In the genomic region with DNA sequence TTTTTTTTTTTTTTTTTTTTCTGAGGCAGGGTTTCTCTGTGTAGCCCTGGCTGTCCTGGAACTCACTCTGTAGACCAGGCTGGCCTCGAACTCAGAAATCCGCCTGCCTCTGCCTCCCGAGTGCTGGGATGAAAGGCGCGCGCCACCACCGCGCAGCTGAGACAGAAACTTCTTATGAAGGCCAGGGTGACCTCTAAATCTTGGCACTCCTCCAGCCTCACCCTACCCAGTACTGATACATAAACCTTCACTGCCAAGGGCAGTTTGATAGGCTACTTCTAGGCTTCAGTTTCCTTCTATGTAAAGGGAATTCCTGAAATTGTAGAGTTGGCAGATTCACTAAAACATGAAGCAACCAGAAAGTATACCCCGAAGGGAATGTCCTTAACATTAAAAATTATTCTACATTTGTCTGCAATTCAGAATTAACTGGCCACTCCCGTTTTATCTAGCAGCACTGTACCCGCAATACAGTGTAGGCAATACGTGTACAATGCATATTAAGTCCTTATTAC, we compare ENCODE assay signal across 8 mouse cellular contexts. TPM values are rescaled to one million over a fixed set of nuclear protein-coding genes. Genes with fewer than 3 reads are reported as not detected.
DNase-seq lines count a peak whose midpoint lies in the region; ATAC-seq and TF ChIP-seq lines count a peak whose summit lies in the region.

No protein-coding gene starts in this region.

- dilution Hi-C loops in CH12.LX (cut with MboI; ENCODE audit: extremely low pct_ligation_motif_present, extremely low pct_unique_long_range_greater_than_20kb, low sequenced_read_pairs) = no loop called here

- peak overlapping the region; percentile 97 for H3K27ac ChIP-seq in gastrocnemius, adult 2 months
- no peak overlapping the region for H3K27ac ChIP-seq in CH12.LX (ENCODE audit: insufficient read depth, low read depth)
- 0 out of 2 replicates have a peak overlapping the region, but pooled peaks have one; percentile 92 for H3K27ac ChIP-seq in embryonic facial prominence, embryonic 15.5 days (replicated peaks)
- H3K27ac ChIP-seq in midbrain, postnatal 0 days (ENCODE audit: low read depth, low read length) = no peak overlapping the region

- peaks cover 2% of the 10 kb centered on the region for H3K9me3 ChIP-seq in CH12.LX (replicated peaks; ENCODE audit: low read length)
- H3K9me3 ChIP-seq in embryonic facial prominence, embryonic 15.5 days (replicated peaks) = no peaks in the 10 kb centered on the region
- no peaks in the 10 kb centered on the region for H3K9me3 ChIP-seq in midbrain, postnatal 0 days (ENCODE audit: low read length)

- no peak for TF ChIP-seq CTCF in gastrocnemius, adult 2 months (IDR thresholded peaks at IDR 0.05)
- no peak for TF ChIP-seq CTCF in CH12.LX (conservative IDR thresholded peaks at IDR 0.05 in 1 of 2, IDR thresholded peaks at IDR 0.05 in 1 of 2; ENCODE audit: low read depth in 2 of 2, low read length in 2 of 2)
- TF ChIP-seq CTCF in midbrain, postnatal 0 days (IDR thresholded peaks at IDR 0.05) = no peak

- no peaks in the 10 kb centered on the region for H3K36me3 ChIP-seq in CH12.LX (replicated peaks in 1 of 2; ENCODE audit: control insufficient read depth in 1 of 2, insufficient read depth in 1 of 2, low read length in 1 of 2)
- H3K36me3 ChIP-seq in embryonic facial prominence, embryonic 15.5 days = no peaks in the 10 kb centered on the region
- H3K36me3 ChIP-seq in midbrain, postnatal 0 days (ENCODE audit: insufficient read depth, low read length) = no peaks in the 10 kb centered on the region

- 77% methylated on average over 12 of the region's 12 CpGs for WGBS in embryonic facial prominence, embryonic 15.5 days
- WGBS in midbrain, postnatal 0 days = 80% methylated on average over 12 of the region's 12 CpGs

- no peak for TF ChIP-seq EP300 in CH12.LX (IDR thresholded peaks at IDR 0.05; ENCODE audit: low read length)

- H3K4me2 ChIP-seq in CH12.LX (ENCODE audit: insufficient read depth, low read depth, poor library complexity, severe bottlenecking) = peak overlapping the region; percentile 74
- peak overlapping the region; percentile 77 for H3K4me2 ChIP-seq in embryonic facial prominence, embryonic 15.5 days (replicated peaks)
- peak overlapping the region; percentile 65 for H3K4me2 ChIP-seq in midbrain, postnatal 0 days (ENCODE audit: low read depth, low read length, poor library complexity, severe bottlenecking)

- intact Hi-C loops in gastrocnemius, adult 2 months (cut with DNase I) = loop anchor here (5.0 kb wide), 4 partner anchors 68 to 182 kb away; no protein-coding TSS in a partner anchor

- H3K27me3 ChIP-seq in CH12.LX (replicated peaks) = peaks cover 2% of the 10 kb centered on the region
- no peaks in the 10 kb centered on the region for H3K27me3 ChIP-seq in embryonic facial prominence, embryonic 15.5 days
- H3K27me3 ChIP-seq in midbrain, postnatal 0 days (ENCODE audit: insufficient read depth, low read length) = no peaks in the 10 kb centered on the region

- ATAC-seq in embryonic facial prominence, embryonic 15.5 days (ENCODE audit: insufficient number of reproducible peaks, low FRiP score, low TSS enrichment, low read depth) = no peak
- no peak for ATAC-seq in midbrain, postnatal 0 days (ENCODE audit: low FRiP score)

- TF ChIP-seq RAD21 in CH12.LX (IDR thresholded peaks at IDR 0.05; ENCODE audit: low read depth, low read length) = no peak

- DNase-seq in gastrocnemius, adult 2 months = no peak
- no peak for DNase-seq in gastrocnemius, postnatal 4 days (ENCODE audit: low spot score in 2 of 2)
- DNase-seq in CH12.LX (ENCODE audit: extremely low read depth) = no peak
- peak; percentile 28 for DNase-seq in kidney, adult 9 months
- DNase-seq in midbrain, postnatal 0 days (ENCODE audit: low spot score) = no peak
- no peak for DNase-seq in right cerebral cortex, postnatal 25 days
- DNase-seq in thymus, postnatal 25 days = no peak

- in situ Hi-C loops in CH12.LX (cut with MboI; ENCODE audit: low pct_ligation_motif_present, low pct_unique_long_range_greater_than_20kb, low sequenced_read_pairs) = no loop called here

- no peak for TF ChIP-seq POLR2A in CH12.LX (IDR thresholded peaks at IDR 0.05; ENCODE audit: low read depth, low read length)

- peaks cover 0 to 12% of the 10 kb centered on the region in 2 experiments; a peak in 2 of 4 replicates for H3K4me1 ChIP-seq in CH12.LX (ENCODE audit: control insufficient read depth in 1 of 2, insufficient read depth in 2 of 2)
- H3K4me1 ChIP-seq in embryonic facial prominence, embryonic 15.5 days = no peaks in the 10 kb centered on the region
- H3K4me1 ChIP-seq in midbrain, postnatal 0 days (ENCODE audit: insufficient read depth, low read length) = no peaks in the 10 kb centered on the region

- peak overlapping the region; percentile 92 for H3K4me3 ChIP-seq in gastrocnemius, adult 2 months
- H3K4me3 ChIP-seq in CH12.LX (replicated peaks in 1 of 3; ENCODE audit: low read depth in 2 of 3, low read length in 2 of 3, poor library complexity in 1 of 3) = peak overlapping the region in 1 of 3 experiments; percentile 89
- H3K4me3 ChIP-seq in embryonic facial prominence, embryonic 15.5 days (replicated peaks) = peak overlapping the region; percentile 83
- H3K4me3 ChIP-seq in midbrain, postnatal 0 days (ENCODE audit: low read depth, low read length) = peak overlapping the region; percentile 95

- H3K9ac ChIP-seq in CH12.LX (ENCODE audit: insufficient read depth, low read depth) = 0 out of 2 replicates have a peak overlapping the region, but pooled peaks have one; percentile 55
- no peak overlapping the region for H3K9ac ChIP-seq in embryonic facial prominence, embryonic 15.5 days
- no peak overlapping the region for H3K9ac ChIP-seq in midbrain, postnatal 0 days (replicated peaks; ENCODE audit: low read length, poor library complexity, severe bottlenecking)

- H3K79me2 ChIP-seq in CH12.LX (replicated peaks; ENCODE audit: control insufficient read depth, extremely low read depth, insufficient read depth, poor library complexity, severe bottlenecking) = peaks cover 20% of the 10 kb centered on the region

TF ChIP-seq in CH12.LX, 34 proteins besides CTCF, POLR2A, EP300 and RAD21:
- no peak for TF ChIP-seq UBTF (IDR thresholded peaks at IDR 0.05; ENCODE audit: low read depth, low read length)
- TF ChIP-seq MYC (IDR thresholded peaks at IDR 0.05; ENCODE audit: low read depth, low read length) = 0 out of 2 replicates have a peak, but pooled peaks have one; percentile 20
- 0 out of 2 replicates have a peak, but pooled peaks have one; percentile 42 for TF ChIP-seq ZNF384 (IDR thresholded peaks at IDR 0.05; ENCODE audit: low read depth, low read length)
TF ChIP-seq in CH12.LX: peak in this region for 2.

RNA-seq across cellular contexts. Expression of a gene that starts 0.9 kb away (rescaled TPM):
- total RNA-seq in gastrocnemius, adult 2 months (2021) = 10 to 100 TPM; 10.6 to 12.9 TPM
- total RNA-seq in gastrocnemius, postnatal 4 days (2021) = 10 to 100 TPM; 22.4 to 24.1 TPM
- total RNA-seq in CH12.LX (2012; rRNA removed) (13.2 and 16.2 TPM in 2 replicates), CH12.LX (2014; rRNA removed) (24.6 and 27.9 TPM in 2 replicates)
- polyA plus RNA-seq in CH12.LX (2012; ENCODE audit: insufficient read length, low read depth) = 16.0 and 17.2 TPM in 2 replicates
- 14.9 and 15.5 TPM in 2 replicates for polyA plus RNA-seq in embryonic facial prominence, embryonic 15.5 days (2015; fragmentation: Nextera tagmentation; extraction: Ambion mirVana)
- total RNA-seq in midbrain, postnatal 0 days (2014; rRNA removed) = 7.7 and 12.7 TPM in 2 replicates
- 4.5 and 5.3 TPM in 2 replicates for polyA plus RNA-seq in midbrain, postnatal 0 days (2015; fragmentation: Nextera tagmentation; extraction: Ambion mirVana)

Comparison
In these comparisons a context has a peak if more than half of its experiments do, and no peak if none do; other contexts are left out.
1. H3K27ac ChIP-seq: peak in gastrocnemius, adult 2 months (single experiment) and embryonic facial prominence, embryonic 15.5 days (single experiment); none in CH12.LX (single experiment) and midbrain, postnatal 0 days (single experiment).
2. Peak in every context shown above with its lines, with median percentiles within 50 percentile points of each other: H3K4me2 ChIP-seq.